Mouse (Mus musculus): ENCODE data around the gene Spryd4. TPM values are rescaled to one million over a fixed set of nuclear protein-coding genes. Genes with fewer than 3 reads are reported as not detected.
"Not testable (repeated sequence)": the region's sequence is repeated elsewhere in the genome, so short reads cannot be mapped to it uniquely, and the experiment has no call there.

Spryd4 gene
- polyA plus RNA-seq, 1 experiment from 2014 or later, result 21.2 TPM

DNA sequence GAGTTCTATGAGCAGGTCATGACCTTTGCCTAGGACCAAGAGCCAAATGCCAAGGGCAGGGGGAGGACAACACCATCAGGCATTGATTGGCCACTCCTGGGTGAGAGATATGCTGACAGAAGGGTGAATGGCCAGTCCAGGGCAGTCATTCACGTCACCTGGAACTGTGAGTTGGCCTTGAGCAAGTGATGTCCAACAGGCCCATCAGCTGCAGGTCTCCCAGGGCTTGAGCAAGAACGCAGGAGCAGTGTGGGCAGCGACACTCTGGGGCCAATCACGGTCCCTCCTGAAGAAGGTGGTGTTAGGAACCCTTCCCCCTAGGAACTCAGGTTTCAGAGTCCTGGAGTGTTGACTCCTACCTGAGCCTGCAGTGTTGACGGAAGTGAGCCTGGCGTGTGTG lies 9.8 kb downstream of the Spryd4 start:
- Histone ChIP-seq H3K4me3 (replicated peaks) (no peak overlapping the region), H3K36me3 (no peaks in the 10 kb centered on the region; the same call in 1 of the 2 replicates), H3K4me2 (replicated peaks) (no peak overlapping the region), H3K4me1 (replicated peaks) (no peaks in the 10 kb centered on the region), H3K27me3 (peaks cover 3% of the 10 kb centered on the region), H3K9ac (replicated peaks) (no peak overlapping the region), H3K27ac (no peak overlapping the region), H3K9me3 (no peaks in the 10 kb centered on the region)
- no peak for ATAC-seq
- WGBS, result 67% methylated on average over 6 of the region's 6 CpGs

DNA sequence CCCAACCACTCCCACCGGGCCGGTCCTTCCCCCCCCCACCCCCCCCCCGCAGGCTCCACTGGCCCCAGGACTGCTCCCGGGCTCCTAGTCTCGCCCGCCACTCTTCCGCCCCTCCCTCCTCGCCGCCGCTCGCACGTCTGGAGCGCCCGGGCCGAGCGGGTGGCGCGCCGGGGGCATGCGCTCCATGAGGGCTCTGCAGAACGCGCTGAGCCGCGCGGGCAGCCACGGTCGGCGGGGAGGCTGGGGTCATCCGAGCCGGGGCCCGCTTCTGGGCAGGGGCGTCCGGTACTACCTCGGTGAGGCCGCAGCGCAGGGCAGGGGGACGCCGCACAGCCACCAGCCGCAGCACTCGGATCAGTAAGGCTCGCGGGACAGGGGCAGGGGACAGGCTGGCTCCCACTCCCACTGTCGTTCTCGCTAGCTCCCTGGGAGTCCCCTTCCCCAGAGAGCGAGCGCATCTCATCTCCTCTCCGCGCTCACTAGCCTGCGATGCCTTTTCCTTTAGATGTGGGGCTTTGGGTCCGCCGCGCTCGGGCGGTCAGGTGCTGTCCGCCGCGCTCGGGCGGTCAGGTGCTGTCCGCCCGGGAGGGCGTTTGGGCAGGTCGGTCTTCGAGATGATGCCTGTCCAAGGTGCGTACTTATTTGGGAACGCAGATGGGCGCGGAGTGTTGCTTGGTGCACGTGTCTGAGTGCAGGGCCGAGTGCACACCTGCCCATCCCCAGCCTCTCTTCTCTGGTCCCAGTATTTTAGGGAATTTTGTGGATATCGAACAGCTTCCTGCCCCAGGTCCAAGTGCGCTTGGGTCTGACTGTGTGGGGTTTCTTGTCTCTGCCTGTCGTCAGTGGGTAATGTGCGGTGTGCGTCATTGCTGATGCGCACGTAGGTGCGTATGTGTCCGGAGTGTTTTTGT lies 16.8 kb downstream of the Spryd4 start:
- peak overlapping the region; percentile 74 for H3K4me3 ChIP-seq (replicated peaks)
- peaks cover 9% of the 10 kb centered on the region for H3K4me1 ChIP-seq (replicated peaks)
- peak overlapping the region; percentile 75 for H3K4me2 ChIP-seq (replicated peaks)
- 0 out of 2 replicates have a peak overlapping the region, but pooled peaks have one; percentile 25 for H3K27ac ChIP-seq
- no peaks in the 10 kb centered on the region for H3K36me3 ChIP-seq
- 2% methylated on average over 67 of the region's 79 CpGs for WGBS
- peak overlapping the region; percentile 65 for H3K9ac ChIP-seq (replicated peaks)
- H3K27me3 ChIP-seq, result peaks cover 31% of the 10 kb centered on the region
- H3K9me3 ChIP-seq, result no peaks in the 10 kb centered on the region
- ATAC-seq, result peak; percentile 93

DNA sequence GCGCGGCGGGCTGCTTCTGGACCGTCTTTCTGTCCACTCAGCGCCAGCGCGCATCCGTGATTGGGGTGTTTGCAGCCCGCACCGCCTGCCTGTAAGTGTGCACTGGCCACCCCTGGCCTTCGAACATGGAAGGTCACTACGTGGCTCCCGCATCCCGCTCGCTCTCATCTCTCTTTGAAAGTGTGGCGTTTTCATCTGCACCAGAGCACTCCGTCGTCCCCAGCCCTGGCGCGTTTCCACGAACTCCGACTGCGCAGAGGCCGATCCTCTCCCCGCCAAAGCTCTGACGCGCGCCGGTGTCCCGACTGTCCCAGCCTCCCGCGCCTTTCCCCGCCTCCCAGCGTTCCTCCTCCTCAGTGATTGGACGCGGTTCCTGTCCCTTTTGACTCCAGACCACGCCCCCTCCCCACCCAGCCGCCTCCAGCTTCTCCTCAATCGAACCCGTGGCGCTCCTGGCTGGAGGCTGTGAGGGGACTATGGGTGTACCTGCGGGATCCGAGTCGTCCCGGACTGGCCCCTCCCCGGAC lies 17.5 kb downstream of the Spryd4 start, which contains the start of gene Gls2:
Gene Gls2 (plus strand): TSS at position 434 of the 527 bp plus-strand sequence.
- Histone ChIP-seq H3K27me3 (peaks cover 31% of the 10 kb centered on the region), H3K36me3 (no peaks in the 10 kb centered on the region), H3K9me3 (no peaks in the 10 kb centered on the region), H3K4me1 (replicated peaks) (peaks cover 9% of the 10 kb centered on the region), H3K27ac (peak within 1 kb of the TSS; percentile 35; the same call in 1 of the 2 replicates), H3K9ac (replicated peaks) (peak within 1 kb of the TSS; percentile 65), H3K4me2 (replicated peaks) (peak within 1 kb of the TSS; percentile 75), H3K4me3 (replicated peaks) (peak within 1 kb of the TSS; percentile 74)
- peak; percentile 95 for ATAC-seq
- 1% methylated on average over 46 of the region's 46 CpGs for WGBS

DNA sequence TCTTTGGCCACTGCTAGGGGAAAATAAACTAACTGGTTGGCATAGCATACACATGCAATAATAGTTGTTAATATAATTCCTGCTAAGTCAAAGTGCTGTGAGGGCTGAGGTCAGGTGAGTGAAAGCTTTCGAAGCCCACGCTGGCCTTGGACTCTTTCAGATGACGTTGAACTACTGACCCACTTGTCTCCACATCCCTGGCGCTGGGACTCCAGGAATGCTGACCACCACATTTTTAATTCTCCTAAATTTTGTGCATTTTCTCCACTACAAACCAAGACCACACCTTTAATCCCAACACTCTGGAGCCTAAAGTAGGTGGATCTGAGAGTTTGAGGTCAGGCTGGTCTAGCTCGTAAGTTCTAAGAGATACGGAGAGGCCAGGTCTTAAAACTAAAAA lies 18.5 kb downstream of the Spryd4 start:
- Histone ChIP-seq H3K9ac (replicated peaks) (no peak overlapping the region), H3K27ac (no peak overlapping the region), H3K4me1 (replicated peaks) (peaks cover 11% of the 10 kb centered on the region), H3K36me3 (no peaks in the 10 kb centered on the region), H3K27me3 (peaks cover 31% of the 10 kb centered on the region), H3K9me3 (no peaks in the 10 kb centered on the region), H3K4me3 (replicated peaks) (no peak overlapping the region), H3K4me2 (replicated peaks) (no peak overlapping the region)
- no peak for ATAC-seq
- 96% methylated on average over 6 of the region's 6 CpGs for WGBS

DNA sequence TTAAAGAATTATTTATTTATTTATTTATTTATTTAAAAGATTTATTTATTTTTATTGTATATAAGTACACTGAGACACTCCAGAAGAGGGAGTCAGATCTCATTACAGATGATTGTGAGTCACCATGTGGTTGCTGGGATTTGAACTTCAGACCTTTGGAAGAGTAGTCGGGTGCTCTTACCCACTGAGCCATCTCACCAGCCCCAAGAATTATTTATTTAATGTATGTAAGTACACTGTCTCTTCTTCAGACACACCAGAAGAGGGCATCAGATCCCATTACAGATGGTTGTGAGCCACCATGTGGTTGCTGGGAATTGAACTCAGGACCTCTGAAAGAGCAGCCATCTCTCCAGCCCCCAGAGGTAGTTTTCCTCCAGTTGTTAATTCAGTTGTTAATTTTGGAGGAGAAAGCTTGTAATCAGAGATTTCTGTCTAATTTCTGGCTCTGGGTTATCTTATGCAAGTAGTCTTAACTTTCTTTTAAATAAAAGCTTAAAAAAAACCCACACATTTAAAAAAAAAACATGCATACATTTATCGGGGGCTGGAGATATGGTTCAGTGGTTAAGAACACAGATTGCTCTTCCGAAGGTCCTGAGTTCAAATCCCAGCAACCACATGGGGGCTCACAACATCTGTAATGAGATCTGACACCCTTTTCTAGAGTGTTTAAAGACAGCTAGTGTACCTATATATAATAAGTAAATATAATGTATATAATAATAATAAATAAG lies 19.4 kb downstream of the Spryd4 start:
- H3K27me3 ChIP-seq, result peaks cover 31% of the 10 kb centered on the region
- H3K4me2 ChIP-seq (replicated peaks); H3K9ac ChIP-seq (replicated peaks); H3K36me3 ChIP-seq; H3K9me3 ChIP-seq; ATAC-seq; H3K27ac ChIP-seq; H3K4me3 ChIP-seq (replicated peaks): not testable (repeated sequence)
- peaks cover 12% of the 10 kb centered on the region for H3K4me1 ChIP-seq (replicated peaks)
- 87% methylated on average over 3 of the region's 3 CpGs for WGBS

DNA sequence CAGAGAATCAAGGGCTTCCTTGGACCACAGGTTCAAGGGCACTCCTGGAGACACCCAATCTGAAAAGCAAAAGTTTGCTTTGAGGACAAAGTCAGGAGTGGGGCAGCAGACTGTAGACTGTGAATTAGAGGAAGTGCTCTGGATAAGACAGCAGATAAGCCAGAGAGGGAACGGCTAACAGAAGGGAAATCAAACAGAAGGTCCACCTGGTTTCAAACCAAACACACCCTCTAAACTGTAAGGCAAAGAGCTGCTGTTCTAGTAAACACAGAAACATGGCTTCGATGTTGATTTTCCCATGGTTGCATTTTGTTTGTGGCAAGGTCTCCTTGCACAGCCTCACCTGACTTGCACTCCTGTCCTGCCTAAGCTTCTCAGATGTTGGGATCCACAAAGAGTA lies 20.1 kb downstream of the Spryd4 start:
- H3K36me3 ChIP-seq, result no peaks in the 10 kb centered on the region
- 88% methylated on average over 2 of the region's 2 CpGs for WGBS
- ATAC-seq, result no peak
- H3K4me2 ChIP-seq (replicated peaks), result no peak overlapping the region
- no peak overlapping the region for H3K27ac ChIP-seq
- peaks cover 12% of the 10 kb centered on the region for H3K4me1 ChIP-seq (replicated peaks)
- H3K27me3 ChIP-seq, result peaks cover 24% of the 10 kb centered on the region
- H3K9me3 ChIP-seq, result no peaks in the 10 kb centered on the region
- no peak overlapping the region for H3K4me3 ChIP-seq (replicated peaks)
- H3K9ac ChIP-seq (replicated peaks), result no peak overlapping the region

DNA sequence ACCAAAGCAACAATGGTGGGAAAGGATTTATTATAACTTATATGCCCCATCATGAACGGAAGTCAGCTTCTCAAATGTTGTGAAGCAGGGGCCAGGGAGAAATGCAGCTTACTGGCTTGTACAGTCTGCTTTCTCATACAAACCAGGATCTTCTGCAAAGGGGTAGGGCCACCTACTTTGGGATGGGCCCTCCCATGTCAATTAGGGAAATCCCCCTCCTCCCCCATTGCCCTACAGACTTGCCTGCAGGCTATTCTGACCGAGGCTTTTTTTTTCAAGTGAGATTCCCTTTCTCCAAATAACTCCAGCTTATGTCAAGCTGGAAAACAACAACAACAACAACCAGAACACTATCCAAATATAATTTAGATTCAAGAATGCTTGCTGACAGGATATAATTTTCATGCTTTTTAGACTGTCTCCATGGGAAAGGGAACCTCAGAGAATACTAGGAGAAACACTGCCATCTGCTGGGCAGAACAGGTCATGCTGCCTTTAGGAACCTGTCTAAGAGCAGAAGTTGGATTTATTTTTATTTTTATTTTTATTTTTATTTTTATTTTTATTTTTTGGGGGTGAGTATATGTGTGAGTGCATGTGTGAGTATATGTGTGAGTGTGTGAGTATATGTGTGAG lies 23.2 kb downstream of the Spryd4 start:
- H3K27me3 ChIP-seq, result peaks cover 5% of the 10 kb centered on the region; the same call in 1 of the 2 replicates
- no peaks in the 10 kb centered on the region for H3K36me3 ChIP-seq
- H3K27ac ChIP-seq, result no peak overlapping the region
- ATAC-seq, result no peak
- H3K9me3 ChIP-seq, result no peaks in the 10 kb centered on the region
- 55% methylated on average over 2 of the region's 2 CpGs for WGBS
- no peak overlapping the region for H3K4me3 ChIP-seq (replicated peaks)
- 0 out of 2 replicates have a peak, but pooled peaks cover 3% of the 10 kb centered on the region for H3K4me1 ChIP-seq (replicated peaks)
- no peak overlapping the region for H3K4me2 ChIP-seq (replicated peaks)
- H3K9ac ChIP-seq (replicated peaks), result no peak overlapping the region

DNA sequence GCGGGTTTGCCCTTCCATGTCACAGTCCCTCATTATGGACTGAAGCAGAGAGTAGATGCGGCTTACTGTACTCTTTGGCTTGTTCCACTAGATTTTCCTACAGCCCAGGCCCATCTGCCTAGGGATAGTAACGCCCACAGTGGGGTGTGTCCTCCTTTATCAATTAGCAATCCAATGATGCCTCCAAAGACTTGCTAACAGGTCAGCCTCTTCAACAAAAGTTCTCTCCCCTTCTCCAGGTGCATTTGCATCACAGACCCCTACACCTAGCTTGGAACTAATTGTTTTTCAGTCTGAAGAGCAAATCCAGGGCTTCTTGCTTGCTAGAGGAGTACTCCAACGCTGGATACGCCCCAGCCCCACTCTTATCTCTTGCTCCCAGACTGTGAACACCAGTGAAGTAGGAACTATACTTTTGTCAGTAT lies 24.4 kb downstream of the Spryd4 start:
- H3K4me2 ChIP-seq (replicated peaks), result no peak overlapping the region
- no peak overlapping the region for H3K4me3 ChIP-seq (replicated peaks)
- H3K27ac ChIP-seq, result no peak overlapping the region
- H3K4me1 ChIP-seq (replicated peaks), result 0 out of 2 replicates have a peak, but pooled peaks cover 3% of the 10 kb centered on the region
- no peak for ATAC-seq
- no peak overlapping the region for H3K9ac ChIP-seq (replicated peaks)
- H3K27me3 ChIP-seq, result no peaks in the 10 kb centered on the region; the same call in 1 of the 2 replicates
- H3K9me3 ChIP-seq, result no peaks in the 10 kb centered on the region
- H3K36me3 ChIP-seq, result no peaks in the 10 kb centered on the region
- WGBS, result 66% methylated on average over 5 of the region's 5 CpGs

DNA sequence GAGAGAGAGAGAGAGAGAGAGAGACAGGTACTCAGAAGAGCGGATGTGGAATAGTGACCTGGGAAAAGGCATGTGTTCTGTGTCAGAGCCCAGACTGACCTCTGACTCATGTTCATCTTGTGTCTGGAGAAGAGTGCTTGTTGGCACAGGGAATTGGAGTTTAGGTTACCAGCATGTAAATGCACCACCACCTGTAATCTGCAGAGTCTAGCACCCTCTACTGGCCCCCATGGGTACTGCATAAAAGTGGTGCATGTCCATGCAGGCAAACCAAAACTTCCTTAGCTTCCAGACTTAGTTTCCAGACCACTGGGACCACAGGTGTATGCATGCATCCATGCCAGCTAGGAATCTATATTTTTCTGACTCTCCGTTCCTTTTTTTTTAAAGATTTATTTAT lies 25.6 kb downstream of the Spryd4 start:
- H3K9me3 ChIP-seq, result no peaks in the 10 kb centered on the region
- no peaks in the 10 kb centered on the region for H3K36me3 ChIP-seq
- no peak overlapping the region for H3K27ac ChIP-seq
- no peak overlapping the region for H3K4me2 ChIP-seq (replicated peaks)
- 0 out of 2 replicates have a peak, but pooled peaks cover 3% of the 10 kb centered on the region for H3K4me1 ChIP-seq (replicated peaks)
- no peak overlapping the region for H3K9ac ChIP-seq (replicated peaks)
- H3K4me3 ChIP-seq (replicated peaks), result no peak overlapping the region
- no peaks in the 10 kb centered on the region; the same call in 1 of the 2 replicates for H3K27me3 ChIP-seq
- WGBS, result 69% methylated on average over 2 of the region's 2 CpGs
- ATAC-seq, result peak; percentile 40; the same call in 1 of the 2 replicates

DNA sequence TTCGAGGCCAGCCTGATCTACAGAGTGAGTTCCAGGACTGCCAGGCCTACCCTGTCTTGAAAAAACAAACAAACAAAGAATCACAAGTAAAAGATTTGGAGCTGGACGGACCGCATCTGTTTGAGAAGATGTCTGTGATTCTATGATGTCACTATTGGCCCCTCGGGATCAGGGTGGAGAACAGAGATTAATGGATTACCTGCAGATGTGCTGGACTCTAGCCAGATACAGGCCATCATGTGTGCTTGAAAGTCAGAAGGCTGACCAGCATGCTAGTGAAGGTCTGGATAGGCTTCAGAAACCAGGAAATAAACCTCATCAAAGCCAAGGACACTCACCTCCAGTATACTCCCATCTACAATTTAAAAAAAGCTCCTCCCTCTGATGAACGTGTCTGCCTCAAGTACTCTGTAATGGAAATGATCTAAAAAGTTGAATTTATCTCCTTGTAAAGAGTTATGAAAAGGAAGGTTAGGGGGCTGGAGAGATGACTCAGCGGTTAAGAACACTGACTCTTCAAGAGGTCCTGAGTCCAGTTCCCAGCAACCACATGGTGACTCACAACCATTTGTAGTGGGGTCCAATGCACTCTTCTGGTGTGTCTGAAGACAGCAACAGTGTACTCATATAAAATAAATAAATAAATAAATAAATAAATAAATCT lies 26.2 kb downstream of the Spryd4 start:
- WGBS, result 80% methylated on average over 6 of the region's 6 CpGs
- H3K4me1 ChIP-seq (replicated peaks), result 0 out of 2 replicates have a peak, but pooled peaks cover 3% of the 10 kb centered on the region
- ATAC-seq, result peak; percentile 24; the same call in 1 of the 2 replicates
- H3K27ac ChIP-seq, result no peak overlapping the region
- no peak overlapping the region for H3K9ac ChIP-seq (replicated peaks)
- H3K27me3 ChIP-seq, result no peaks in the 10 kb centered on the region
- H3K4me2 ChIP-seq (replicated peaks), result no peak overlapping the region
- no peak overlapping the region for H3K4me3 ChIP-seq (replicated peaks)
- no peaks in the 10 kb centered on the region for H3K9me3 ChIP-seq
- H3K36me3 ChIP-seq, result no peaks in the 10 kb centered on the region

DNA sequence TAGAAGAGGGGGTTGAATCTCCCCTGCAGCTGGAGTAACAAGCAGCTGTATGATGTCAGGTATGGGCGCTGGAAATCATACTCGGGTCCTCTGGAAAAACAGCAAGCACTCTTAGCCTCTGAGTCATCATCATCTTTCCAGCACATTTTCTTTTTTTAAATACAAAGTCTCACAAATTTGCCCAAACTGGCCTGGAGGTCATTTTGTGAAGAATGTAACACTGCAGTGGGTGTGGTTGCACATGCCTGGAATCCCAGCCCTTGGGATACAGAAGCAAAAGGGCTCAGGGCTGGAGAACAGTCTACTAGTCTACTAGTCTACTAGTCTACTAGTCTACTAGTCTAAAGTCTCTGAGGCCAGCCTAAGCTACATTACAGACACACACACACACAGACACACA lies 27.3 kb downstream of the Spryd4 start:
- no peak for ATAC-seq
- no peaks in the 10 kb centered on the region for H3K36me3 ChIP-seq
- no peak overlapping the region for H3K27ac ChIP-seq
- 91% methylated on average over 2 of the region's 2 CpGs for WGBS
- H3K4me1 ChIP-seq (replicated peaks), result 0 out of 2 replicates have a peak, but pooled peaks cover 3% of the 10 kb centered on the region
- no peaks in the 10 kb centered on the region for H3K9me3 ChIP-seq
- H3K27me3 ChIP-seq, result no peaks in the 10 kb centered on the region
- no peak overlapping the region for H3K4me2 ChIP-seq (replicated peaks)
- H3K4me3 ChIP-seq (replicated peaks), result no peak overlapping the region
- H3K9ac ChIP-seq (replicated peaks), result no peak overlapping the region
